8 mouse cellular contexts compared by ENCODE assay signal in the genomic region with DNA sequence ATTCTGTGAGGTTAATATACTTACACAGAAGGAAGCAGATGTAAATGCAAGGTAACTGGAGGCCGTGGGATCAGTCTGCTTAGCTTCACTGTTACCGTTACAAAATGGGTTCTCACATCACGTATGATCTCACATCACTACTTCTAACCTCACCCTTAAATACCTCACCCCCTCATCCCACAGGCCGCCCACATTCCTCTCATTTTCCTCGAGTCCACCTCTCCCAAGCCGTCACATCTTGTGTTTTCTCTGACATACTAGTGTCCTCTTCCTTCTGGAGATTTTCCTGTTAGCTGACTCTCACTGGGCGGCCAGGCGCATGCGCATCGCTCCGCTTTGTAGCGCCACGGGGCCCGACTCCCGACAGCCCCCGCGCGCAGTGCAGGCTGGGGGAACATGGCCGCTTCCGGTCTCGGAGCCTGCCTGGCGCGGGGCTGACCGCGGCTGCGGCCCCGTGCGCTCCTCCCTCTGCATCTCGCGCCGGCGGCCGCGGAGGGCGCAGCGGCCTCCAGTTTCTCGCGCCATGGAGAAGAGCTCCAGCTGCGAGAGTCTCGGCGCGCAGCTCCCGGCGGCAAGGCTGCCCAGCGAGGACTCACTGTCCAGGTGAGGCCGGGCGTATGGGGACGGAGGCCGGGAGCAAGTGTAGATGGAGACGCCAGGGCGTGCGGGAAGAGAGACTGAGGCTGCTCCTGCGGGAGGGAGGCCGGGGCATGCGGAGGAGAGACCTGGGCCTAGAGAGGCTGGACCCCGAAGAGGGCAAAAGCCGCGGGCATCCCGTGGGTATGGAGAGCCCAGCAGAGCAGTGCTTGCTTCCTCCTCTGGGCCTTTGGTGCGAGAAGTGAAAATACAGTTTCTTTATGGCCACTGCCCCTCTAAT. TPM values are rescaled to one million over a fixed set of nuclear protein-coding genes. Genes with fewer than 3 reads are reported as not detected.
DNase-seq lines count a peak whose midpoint lies in the region; ATAC-seq lines count a peak whose summit lies in the region.

No protein-coding gene starts in this region.

- no peaks in the 10 kb centered on the region for H3K9me3 ChIP-seq in hindbrain, embryonic 11.5 days (ENCODE audit: control insufficient read depth, low read length)

- H3K4me2 ChIP-seq in hindbrain, embryonic 11.5 days (replicated peaks; ENCODE audit: low read depth, low read length), result peak overlapping the region; percentile 73

- no peaks in the 10 kb centered on the region for H3K4me1 ChIP-seq in hindbrain, embryonic 11.5 days (replicated peaks; ENCODE audit: control insufficient read depth, insufficient read depth, low read length)

- H3K36me3 ChIP-seq in hindbrain, embryonic 11.5 days (ENCODE audit: control insufficient read depth, insufficient read depth, low read length), result no peaks in the 10 kb centered on the region

- WGBS in hindbrain, embryonic 11.5 days, result 2% methylated on average over 60 of the region's 60 CpGs

- no peaks in the 10 kb centered on the region for H3K27me3 ChIP-seq in hindbrain, embryonic 11.5 days (ENCODE audit: control insufficient read depth, insufficient read depth, low read length)

- H3K4me3 ChIP-seq in hindbrain, embryonic 11.5 days (ENCODE audit: low read depth, low read length), result peak overlapping the region; percentile 98

- DNase-seq in MEL-GATA-1-ER (ENCODE audit: extremely low read depth, low read depth), result peak; percentile 84
- DNase-seq in cerebellum, adult 8-10 months, result peak; percentile 96
- peak; percentile 97 for DNase-seq in hindbrain, embryonic 11.5 days (ENCODE audit: low spot score)
- peak; percentile 91 to 97 for DNase-seq in layer of hippocampus, postnatal 10 days (ENCODE audit: low spot score in 2 of 2)
- DNase-seq in lung, postnatal 10 days, result peak; percentile 97
- peak; percentile 96 for DNase-seq in ovary, postnatal 36 days (ENCODE audit: low spot score)
- DNase-seq in thymus, postnatal 25 days, result peak; percentile 96

- peak; percentile 99 for ATAC-seq in frontal cortex, adult (ENCODE audit: low TSS enrichment)
- peak; percentile 99 for ATAC-seq in hindbrain, embryonic 11.5 days (ENCODE audit: low FRiP score)

- peak overlapping the region; percentile 99 for H3K9ac ChIP-seq in hindbrain, embryonic 11.5 days (ENCODE audit: low read depth, low read length)

- H3K27ac ChIP-seq in hindbrain, embryonic 11.5 days (ENCODE audit: low read depth, low read length), result peak overlapping the region; percentile 87

RNA-seq across cellular contexts. Expression of gene Mtmr2, which starts 0.8 kb away (rescaled TPM):
- 79.1 and 79.3 TPM in 2 replicates for polyA plus RNA-seq in hindbrain, embryonic 11.5 days (2014; fragmentation: Nextera tagmentation; extraction: Ambion mirVana)
- total RNA-seq in layer of hippocampus, postnatal 10 days (2021), result 10 to 100 TPM; 42.3 to 48.5 TPM

Comparison
In these comparisons a context has a peak if more than half of its experiments do, and no peak if none do; other contexts are left out.
1. Peak in every context shown above with its lines: DNase-seq, ATAC-seq, H3K4me3 ChIP-seq and H3K27ac ChIP-seq.